Mouse (Mus musculus): Measurements from ENCODE around the gene Tas2r106. TPM values are rescaled to one million over a fixed set of nuclear protein-coding genes. Genes with fewer than 3 reads are reported as not detected.

The Tas2r106 gene
- not detected for total RNA-seq (2023)

GRCm38 (mm10) chr6:131678786-131679185, at the start of gene Tas2r106:
Gene Tas2r106 (minus strand): TSS chr6:131678886.

DNA sequence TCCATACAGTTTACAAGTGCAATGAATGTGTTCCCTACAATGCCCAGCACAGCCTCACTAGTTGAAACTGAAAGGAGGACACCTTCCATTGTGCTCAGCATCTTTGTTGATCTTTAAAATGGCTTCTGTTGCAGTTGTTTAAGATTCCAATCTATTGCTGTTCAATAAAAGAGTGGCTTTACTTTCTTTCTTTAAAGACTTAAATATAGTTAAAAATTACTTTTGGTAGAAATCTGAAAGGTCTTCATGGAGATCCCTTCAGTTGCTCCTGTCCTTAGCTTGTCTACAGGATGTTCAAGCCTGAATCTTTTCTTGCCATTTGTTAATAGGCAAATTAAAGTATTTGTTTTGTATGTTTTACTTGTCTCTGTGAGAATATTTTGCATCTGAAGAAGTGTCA, 11.3 kb upstream of the Tas2r106 start, which contains the start of gene Tas2r114:
TSS of gene Tas2r114 (minus strand) at position 101 of the 400 bp plus-strand sequence.

GRCm38 (mm10) chr6:131687395-131687794, 8.7 kb upstream of the Tas2r106 start, which contains the start of gene Tas2r105:
Gene Tas2r105 (minus strand): TSS chr6:131687495.

GRCm38 (mm10) chr6:131685644-131686043, 7.0 kb upstream of the Tas2r106 start, which contains the start of gene Tas2r104:
Gene Tas2r104 (minus strand): TSS chr6:131685744.

GRCm38 (mm10) chr6:131660049-131660448, 18.6 kb downstream of the Tas2r106 start, which contains the start of gene Tas2r107:
Gene Tas2r107 (minus strand): TSS chr6:131660149.

GRCm38 (mm10) chr6:131630812-131631211, 47.9 kb downstream of the Tas2r106 start, which contains the start of gene Tas2r130:
Gene Tas2r130 (minus strand): TSS chr6:131630912.

Other genes starting within 250 kb of the Tas2r106 start
- gene 5430401F13Rik, start 192.5 kb downstream of the Tas2r106 start, total RNA-seq (2023), result not detected
- gene Gm6619, start 192.5 kb downstream of the Tas2r106 start, total RNA-seq (2023), result not detected
- not detected for gene Tas2r130, start 48.0 kb downstream of the Tas2r106 start, total RNA-seq (2023)
- gene Tas2r107, start 18.7 kb downstream of the Tas2r106 start, total RNA-seq (2023), result not detected
- not detected for gene Tas2r104, start 6.9 kb upstream of the Tas2r106 start, total RNA-seq (2023)
- not detected for gene Tas2r105, start 8.6 kb upstream of the Tas2r106 start, total RNA-seq (2023)
- not detected for gene Tas2r114, start 11.2 kb upstream of the Tas2r106 start, total RNA-seq (2023)